Mouse (Mus musculus) bone marrow macrophage, adult 2 months (primary cell): Measurements from ENCODE around the gene Mindy4.

Experiments
- CTCF ChIP-seq: IDR thresholded peaks from 2 replicates; pipeline ENCODE4 v1.5.1; 2012; ENCODE audit warnings: low read depth, mild to moderate bottlenecking, low read length, moderate library complexity
- POLR2A ChIP-seq: IDR thresholded peaks from 2 replicates; pipeline ENCODE4 v1.6.1; 2012; ENCODE audit warnings: mild to moderate bottlenecking, low read depth, low read length, borderline replicate concordance

DNA sequence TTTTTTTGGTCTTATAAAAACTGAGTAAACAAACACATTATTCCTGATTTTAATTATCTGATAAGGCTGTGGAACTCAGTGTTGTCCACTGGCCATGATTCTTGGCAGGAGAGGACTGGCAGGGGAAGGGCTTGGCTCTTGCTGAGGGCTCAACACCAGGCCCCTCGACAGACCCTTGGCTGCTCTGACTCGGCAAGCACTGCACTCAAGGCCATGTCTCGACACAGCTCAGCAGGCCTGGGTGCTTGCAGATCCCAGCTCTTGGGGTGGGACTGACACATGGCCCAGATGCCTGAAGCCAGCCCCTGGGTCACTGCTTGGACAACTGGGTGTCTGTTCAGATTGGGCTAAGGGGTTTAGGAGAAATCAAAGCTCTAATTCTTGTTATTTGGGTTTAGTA lies 11.4 kb downstream of the Mindy4 start:
- TF ChIP-seq CTCF (no peak), POLR2A (no peak)
